Mouse (Mus musculus) embryonic fibroblast, embryonic 13.5 days (primary cell): ENCODE results near the gene Bphl. TPM values are rescaled to one million over a fixed set of nuclear protein-coding genes. Genes with fewer than 3 reads are reported as not detected.
A peak's percentile ranks its signal among the peaks of the same experiment; 100 is the strongest.
"Not testable (repeated sequence)": the region's sequence is repeated elsewhere in the genome, so short reads cannot be mapped to it uniquely, and the experiment has no call there.

ENCODE experiments used
- H3K27ac ChIP-seq: 2 replicates; pipeline ENCODE4 v1.5.1; 2012; ENCODE audit warnings: low read length, control low read depth, inconsistent platforms; ENCODE audit not compliant: insufficient read depth
- H3K4me1 ChIP-seq: 2 replicates; pipeline ENCODE4 v1.6.1; 2011; ENCODE audit warnings: low read length; ENCODE audit not compliant: control insufficient read depth, insufficient read depth
- H3K4me3 ChIP-seq: 2 replicates; pipeline ENCODE4 v1.5.1; 2011; ENCODE audit warnings: mild to moderate bottlenecking, control low read depth, low read length; ENCODE audit not compliant: insufficient read depth
- CTCF ChIP-seq: IDR thresholded peaks from 2 replicates; pipeline ENCODE4 v1.5.1; 2011; ENCODE audit warnings: mild to moderate bottlenecking, control low read depth, low read length, moderate library complexity, borderline replicate concordance; ENCODE audit not compliant: insufficient read depth
- POLR2A ChIP-seq: IDR thresholded peaks from 2 replicates; pipeline ENCODE4 v1.6.1; 2011; ENCODE audit warnings: low read depth, mild to moderate bottlenecking, control low read depth, low read length, moderate library complexity
- polyA plus RNA-seq: library from polyadenylated mRNA; stranded (reverse); fragments of >200 nt; gene quantifications from 2 replicates; pipeline ENCODE4 v1.2.4, GENCODE M21; 2011; ENCODE audit warnings: low read depth; ENCODE audit not compliant: missing spikeins, insufficient read length

Gene Bphl
- polyA plus RNA-seq, 1 experiment, result 45.9 TPM

DNA sequence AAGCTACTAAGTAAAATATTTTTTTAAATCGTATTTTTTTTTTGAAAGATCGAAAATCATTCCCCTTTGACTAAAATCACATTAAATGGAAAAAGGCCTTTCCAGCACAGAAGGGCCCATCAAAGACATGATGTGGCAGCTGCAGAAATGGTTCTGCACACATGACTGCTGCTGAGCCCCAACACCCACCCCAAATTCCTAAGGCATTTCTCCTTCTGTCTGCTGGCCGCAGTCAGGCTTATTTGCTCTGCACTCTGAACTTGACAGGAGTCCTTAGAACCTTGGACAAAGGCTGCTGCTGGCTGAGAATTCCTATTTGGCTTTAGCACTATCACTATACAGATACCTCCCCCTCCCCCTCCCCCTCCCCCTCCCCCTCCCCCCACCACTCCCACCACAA lies 35.5 kb downstream of the Bphl start:
- Histone ChIP-seq H3K4me3 (no peak overlapping the region), H3K4me1 (no peaks in the 10 kb centered on the region; the same call in 1 of the 2 replicates), H3K27ac (no peak overlapping the region)
- no peak for TF ChIP-seq CTCF
- no peak for TF ChIP-seq POLR2A

DNA sequence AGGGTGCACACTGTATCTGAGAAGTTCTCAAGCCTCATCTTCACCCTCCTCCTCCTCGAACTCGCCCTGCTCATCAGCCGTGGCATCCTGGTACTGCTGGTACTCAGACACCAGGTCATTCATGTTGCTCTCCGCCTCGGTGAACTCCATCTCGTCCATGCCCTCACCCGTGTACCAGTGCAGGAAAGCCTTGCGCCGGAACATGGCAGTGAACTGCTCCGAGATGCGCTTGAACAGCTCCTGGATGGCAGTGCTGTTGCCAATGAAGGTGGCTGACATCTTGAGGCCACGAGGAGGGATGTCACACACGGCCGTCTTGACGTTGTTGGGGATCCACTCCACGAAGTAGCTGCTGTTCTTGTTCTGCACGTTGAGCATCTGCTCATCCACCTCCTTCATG lies 37.0 kb downstream of the Bphl start:
- H3K4me1 ChIP-seq, H3K27ac ChIP-seq, H3K4me3 ChIP-seq: not testable (repeated sequence)

DNA sequence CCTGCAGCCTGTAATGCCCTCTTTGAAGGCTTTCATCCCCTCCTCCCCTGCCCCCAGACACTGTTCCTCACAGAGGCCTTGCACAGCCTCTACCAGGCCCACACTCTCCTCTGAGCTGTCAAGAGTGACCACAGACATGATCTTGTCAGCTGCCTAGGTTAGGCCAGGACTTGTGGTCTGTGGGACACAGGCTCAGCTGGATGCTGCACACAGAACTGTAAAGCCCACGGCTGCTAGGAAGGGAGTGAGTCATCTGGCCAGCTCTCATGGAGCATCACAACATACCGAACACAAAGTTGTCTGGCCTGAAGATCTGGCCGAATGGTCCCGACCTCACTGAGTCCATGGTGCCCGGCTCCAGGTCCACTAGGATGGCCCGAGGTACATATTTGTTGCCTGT lies 38.5 kb downstream of the Bphl start:
- not testable (repeated sequence) for H3K27ac ChIP-seq, H3K4me3 ChIP-seq
- peaks cover 11% of the 10 kb centered on the region for H3K4me1 ChIP-seq

DNA sequence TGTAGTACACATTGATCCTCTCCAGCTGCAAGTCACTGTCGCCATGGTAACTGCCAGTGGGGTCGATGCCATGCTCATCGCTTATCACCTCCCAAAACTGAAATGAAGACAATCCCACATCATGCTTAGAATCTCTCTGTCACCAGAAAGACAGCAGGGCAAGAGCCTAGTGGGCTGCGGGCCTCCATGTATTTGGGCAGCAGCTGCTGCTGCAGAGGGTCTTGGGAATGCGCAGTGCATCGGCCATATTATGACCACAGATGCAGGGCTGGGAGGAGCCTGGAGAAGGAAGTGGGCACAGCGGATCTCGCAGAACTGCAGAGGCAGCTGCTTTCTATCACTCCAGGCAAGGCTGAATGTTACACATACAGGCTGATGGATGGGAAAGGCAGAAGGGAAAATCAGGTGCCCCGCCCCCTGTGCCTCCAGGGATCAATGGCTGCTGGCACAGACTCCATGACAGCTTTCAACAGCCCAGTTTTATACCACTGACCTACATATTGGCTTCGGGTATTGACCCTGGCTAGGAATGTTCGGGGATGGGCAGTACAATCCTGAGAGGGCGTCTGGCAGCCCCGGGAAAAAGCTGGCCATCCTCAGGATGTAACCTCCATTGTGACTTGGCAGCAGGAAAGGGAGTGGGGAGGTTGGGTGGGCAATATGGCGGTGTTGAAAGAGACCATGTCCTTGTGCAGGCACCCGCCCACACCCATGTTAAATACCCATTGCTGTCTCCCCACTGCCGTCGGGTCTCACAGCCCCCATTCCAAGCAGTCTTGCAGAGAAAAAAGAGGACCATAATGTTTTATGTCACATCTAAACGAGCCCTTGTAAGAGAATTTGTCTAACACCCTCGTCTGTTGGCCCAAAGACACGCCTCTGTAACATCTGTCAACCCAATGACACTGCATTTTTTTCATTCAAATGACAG lies 39.4 kb downstream of the Bphl start:
- Histone ChIP-seq H3K4me1 (peaks cover 11% of the 10 kb centered on the region), H3K27ac (no peak overlapping the region), H3K4me3 (peak overlapping the region; percentile 66)
- no peak for TF ChIP-seq CTCF
- TF ChIP-seq POLR2A, result no peak

DNA sequence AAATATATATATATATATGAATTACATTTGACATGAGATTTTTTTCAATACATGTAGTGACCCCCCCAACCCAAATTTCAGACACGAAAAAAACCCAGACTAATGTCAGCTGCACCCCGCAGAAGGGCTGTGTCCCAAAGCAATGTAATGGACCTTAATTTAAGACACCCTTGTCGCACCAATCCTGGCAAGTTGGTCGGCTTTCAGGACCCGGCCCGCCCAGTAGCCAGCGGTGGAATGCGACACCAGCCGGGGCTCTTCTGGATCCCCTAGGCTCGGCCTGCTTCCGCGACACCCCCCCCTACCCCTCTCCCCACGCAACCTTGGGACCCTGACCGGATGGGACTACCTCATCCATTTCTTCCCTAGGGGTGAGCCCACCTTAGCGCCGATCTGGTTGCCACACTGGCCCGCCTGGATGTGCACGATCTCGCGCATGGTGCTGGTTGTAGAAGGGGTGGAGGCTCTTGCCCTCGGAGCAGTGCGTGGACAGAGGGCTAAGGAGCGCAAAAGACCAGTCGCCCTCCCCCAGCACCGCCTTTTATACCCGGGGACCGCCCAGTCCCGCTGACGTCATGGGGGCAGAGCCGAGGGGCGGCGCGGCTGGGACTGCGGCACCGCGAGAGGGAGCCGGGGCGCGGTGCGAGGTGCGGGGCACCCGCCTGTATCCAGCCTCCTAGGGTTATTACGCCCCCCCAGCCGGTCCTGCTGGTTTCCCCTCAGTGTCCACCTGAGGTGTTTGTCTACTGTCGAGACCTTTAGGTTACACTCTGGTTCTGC lies 40.3 kb downstream of the Bphl start, which contains the start of gene Tubb2a:
TSS of gene Tubb2a (minus strand) at position 516 of the 780 bp plus-strand sequence.
- 0 out of 2 replicates have a peak, but pooled peaks have one; percentile 9 for TF ChIP-seq CTCF
- TF ChIP-seq POLR2A, result peak; percentile 100
- peaks cover 11% of the 10 kb centered on the region for H3K4me1 ChIP-seq
- peak within 1 kb of the TSS; percentile 66 for H3K4me3 ChIP-seq
- 0 out of 2 replicates have a peak within 1 kb of the TSS, but pooled peaks have one; percentile 1 for H3K27ac ChIP-seq

DNA sequence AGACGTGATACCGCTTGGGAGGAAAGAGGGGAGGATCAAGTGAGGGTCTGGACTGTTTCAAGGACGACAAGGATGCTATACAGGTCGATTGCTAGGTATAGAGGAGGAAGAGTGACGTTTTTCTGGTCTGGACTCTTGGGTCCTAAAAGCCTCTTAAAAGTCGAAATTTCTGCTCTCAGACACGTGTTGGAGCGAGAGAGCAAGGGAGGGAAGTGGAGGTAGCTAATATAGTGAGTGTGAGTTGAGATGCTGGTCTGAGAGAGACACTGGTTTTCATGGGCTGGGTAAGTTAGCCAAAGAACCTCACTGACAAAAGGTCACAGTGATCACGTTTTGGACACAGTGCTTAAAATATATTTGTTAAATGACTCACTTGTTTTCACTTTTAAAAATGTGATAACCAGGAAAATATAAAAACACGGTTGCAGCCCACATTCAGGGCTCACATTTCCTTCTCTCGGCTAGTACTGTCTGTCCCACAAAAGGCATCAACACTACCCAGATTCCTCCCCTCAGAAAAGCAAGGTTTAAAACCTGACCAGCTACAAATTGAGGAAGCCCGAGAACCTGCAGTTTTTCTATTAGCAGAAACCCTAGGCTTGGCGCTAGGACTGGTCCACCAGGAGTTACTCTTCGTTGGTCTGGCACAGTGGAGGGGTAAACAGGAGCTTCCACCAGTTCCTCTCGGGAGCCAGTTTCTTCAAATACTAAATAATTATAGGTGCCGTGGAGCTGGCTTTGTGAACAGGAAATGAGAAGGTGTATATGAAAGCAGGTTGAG lies 41.3 kb downstream of the Bphl start:
- peaks cover 11% of the 10 kb centered on the region for H3K4me1 ChIP-seq
- H3K4me3 ChIP-seq, result no peak overlapping the region
- H3K27ac ChIP-seq, result 0 out of 2 replicates have a peak overlapping the region, but pooled peaks have one; percentile 1
- TF ChIP-seq POLR2A, result no peak
- TF ChIP-seq CTCF, result no peak

DNA sequence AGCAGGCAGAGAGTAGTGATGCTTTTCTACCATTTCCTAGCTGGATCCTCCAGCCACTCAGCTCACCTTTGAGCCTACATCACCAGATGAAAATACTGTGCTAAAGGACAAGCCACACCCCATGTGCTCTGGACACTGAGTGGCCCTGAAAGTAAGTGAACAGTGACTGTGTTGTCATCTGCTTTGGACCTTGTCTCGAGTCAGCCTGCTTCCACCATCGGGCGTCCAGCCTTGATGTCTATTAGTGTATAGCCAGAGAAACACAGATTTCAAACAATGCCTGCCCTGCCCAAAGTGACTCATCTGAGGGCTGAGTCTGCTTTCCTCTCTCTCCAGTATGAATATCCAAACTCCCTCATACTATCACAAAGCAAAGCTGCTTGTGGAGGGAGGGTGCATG lies 42.4 kb downstream of the Bphl start:
- Histone ChIP-seq H3K27ac (no peak overlapping the region), H3K4me1 (peaks cover 14% of the 10 kb centered on the region), H3K4me3 (no peak overlapping the region)
- TF ChIP-seq POLR2A (0 out of 2 replicates have a peak, but pooled peaks have one; percentile 22), CTCF (no peak)

DNA sequence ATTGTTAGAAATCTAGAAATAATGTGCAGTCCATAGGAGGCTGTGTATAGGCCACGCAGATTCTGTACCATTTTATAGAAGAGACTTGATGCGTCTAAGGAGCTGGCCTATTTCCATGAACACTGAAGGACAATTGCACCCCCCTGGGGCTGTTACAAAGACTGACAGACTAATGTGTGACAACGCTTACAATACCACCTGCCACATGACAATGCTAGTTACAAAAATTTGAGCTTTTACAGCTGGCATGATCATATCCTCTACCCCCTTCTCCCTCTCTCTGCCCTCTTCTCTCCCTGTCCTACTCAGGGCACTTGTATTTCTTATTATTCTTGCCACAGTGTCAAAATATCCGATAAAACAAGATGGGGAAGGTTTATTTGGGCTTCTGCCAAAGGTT lies 44.5 kb downstream of the Bphl start:
- Histone ChIP-seq H3K27ac (no peak overlapping the region), H3K4me1 (peaks cover 16% of the 10 kb centered on the region), H3K4me3 (no peak overlapping the region)
- TF ChIP-seq POLR2A (no peak), CTCF (no peak)

DNA sequence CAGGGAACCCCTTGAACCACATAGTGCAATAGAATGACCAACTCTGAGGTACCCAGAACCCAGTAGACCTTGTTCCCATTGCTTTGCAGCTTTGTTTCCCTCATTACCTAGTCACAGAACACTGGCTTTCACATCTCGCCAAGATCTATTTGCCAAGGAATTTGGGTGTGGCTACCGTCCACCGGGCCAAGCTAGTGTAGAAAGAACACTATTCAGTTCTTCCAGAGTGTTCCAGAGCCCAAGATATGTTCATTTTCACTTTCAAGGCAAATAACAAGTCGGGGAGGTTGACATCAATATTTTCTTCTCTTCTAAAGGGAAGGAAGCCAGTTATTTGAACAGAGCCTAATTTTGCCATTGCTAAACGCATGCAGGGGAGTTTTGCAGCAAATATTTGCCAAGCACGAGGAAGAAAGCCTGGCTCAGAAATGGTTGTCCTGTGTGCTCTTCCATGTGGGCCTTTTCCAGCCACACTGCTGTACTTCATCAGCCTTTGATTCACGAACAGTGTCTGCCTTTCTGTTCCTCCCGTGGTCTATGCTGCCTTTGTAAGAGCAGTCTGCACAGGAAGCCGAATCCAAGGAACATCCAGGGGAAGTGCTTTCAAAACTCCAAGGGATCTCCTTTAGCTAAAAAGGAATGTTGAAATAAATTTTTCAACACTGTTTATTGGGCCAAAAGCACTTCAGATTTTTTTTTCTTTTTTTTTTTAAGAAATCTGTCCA lies 46.8 kb downstream of the Bphl start:
- H3K4me3 ChIP-seq, result no peak overlapping the region
- TF ChIP-seq CTCF (no peak), POLR2A (no peak)
- peaks cover 11% of the 10 kb centered on the region for H3K4me1 ChIP-seq
- no peak overlapping the region for H3K27ac ChIP-seq
